Mouse (Mus musculus) cortical plate, adult 2 months (tissue): ENCODE results near the gene Hoxd8.

ENCODE experiments used
- CTCF ChIP-seq: fragments of 200-500 bp; IDR thresholded peaks from 2 replicates; pipeline ENCODE4 v1.5.1; 2011; ENCODE audit warnings: mild to moderate bottlenecking, control low read depth, low read length; ENCODE audit not compliant: insufficient read depth; ENCODE audit errors: extremely low read depth
- POLR2A ChIP-seq: fragments of 200-500 bp; IDR thresholded peaks from 2 replicates; pipeline ENCODE4 v1.6.1; 2011; ENCODE audit warnings: mild to moderate bottlenecking, low read length, control low read depth; ENCODE audit not compliant: insufficient read depth; ENCODE audit errors: extremely low read depth

- TF ChIP-seq CTCF (no peak), POLR2A (no peak)
These were observed 27.9 kb upstream of the Hoxd8 start for GRCm38 (mm10) chr2:74676376-74677052.
